Mouse (Mus musculus): ENCODE results near the gene Ldb3. TPM values are rescaled to one million over a fixed set of nuclear protein-coding genes. Genes with fewer than 3 reads are reported as not detected.

Gene Ldb3
- polyA plus RNA-seq, 1 experiment from 2014 or later: 0.79 TPM

DNA sequence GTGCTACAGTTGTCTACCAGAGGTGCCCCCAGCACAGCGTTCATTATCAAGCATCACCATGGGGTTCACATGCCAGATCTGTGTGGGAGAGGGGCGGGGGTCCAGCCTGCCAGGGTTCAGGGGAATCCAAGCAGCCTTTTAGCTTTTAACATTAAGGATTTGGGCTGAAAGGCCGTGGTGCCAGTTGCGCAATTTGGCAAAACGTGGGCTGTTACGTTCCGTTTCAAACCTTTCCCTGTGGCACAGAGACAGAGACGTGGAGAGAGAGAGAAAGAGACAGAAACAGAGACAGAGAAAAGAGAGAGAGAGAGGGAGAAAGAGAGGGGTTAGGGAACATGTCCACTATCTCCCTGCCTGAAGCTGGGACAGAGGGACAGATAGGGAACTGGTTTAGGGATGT is 26.8 kb downstream of the Ldb3 start:
- no peak for TF ChIP-seq CTCF (IDR thresholded peaks at IDR 0.05; ENCODE audit: low read depth)
- H3K36me3 ChIP-seq (ENCODE audit: insufficient read depth): no peaks in the 10 kb centered on the region
- DNase-seq (no peak), ATAC-seq (ENCODE audit: insufficient read depth) (no peak)
- no peaks in the 10 kb centered on the region for H3K4me1 ChIP-seq (ENCODE audit: insufficient read depth)
- no peak overlapping the region for H3K4me2 ChIP-seq
- no peak overlapping the region for H3K27ac ChIP-seq (ENCODE audit: low read depth)
- 79% methylated on average over 8 of the region's 8 CpGs for WGBS
- H3K9me3 ChIP-seq (ENCODE audit: low read depth, low read length): no peaks in the 10 kb centered on the region
- H3K9ac ChIP-seq: no peak overlapping the region
- no peaks in the 10 kb centered on the region for H3K27me3 ChIP-seq (ENCODE audit: insufficient read depth, low read length)
- no peak overlapping the region for H3K4me3 ChIP-seq (ENCODE audit: low read depth, low read length)

DNA sequence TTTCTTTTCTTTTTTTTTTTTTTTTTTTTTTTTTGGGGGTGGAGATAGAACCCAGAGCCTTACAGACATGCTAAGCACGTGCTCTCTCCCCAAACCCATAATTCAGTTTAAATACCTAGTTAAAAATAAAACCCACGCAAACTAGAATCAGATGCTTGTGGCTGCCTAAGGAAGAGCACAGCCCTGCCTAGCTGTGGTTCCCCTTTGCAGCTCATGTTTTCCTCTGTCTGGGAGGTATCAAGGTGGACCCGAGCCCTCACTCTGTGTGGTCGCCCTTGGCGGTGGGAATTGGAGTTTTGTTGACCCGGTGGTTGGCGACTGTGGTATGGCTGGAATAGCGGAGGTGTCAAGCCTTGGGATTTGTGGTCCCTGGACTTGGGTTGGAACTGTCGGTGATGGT is 29.5 kb downstream of the Ldb3 start:
- ATAC-seq (ENCODE audit: insufficient read depth): no peak
- Histone ChIP-seq H3K4me1 (ENCODE audit: insufficient read depth) (no peaks in the 10 kb centered on the region), H3K27ac (ENCODE audit: low read depth) (no peak overlapping the region)

DNA sequence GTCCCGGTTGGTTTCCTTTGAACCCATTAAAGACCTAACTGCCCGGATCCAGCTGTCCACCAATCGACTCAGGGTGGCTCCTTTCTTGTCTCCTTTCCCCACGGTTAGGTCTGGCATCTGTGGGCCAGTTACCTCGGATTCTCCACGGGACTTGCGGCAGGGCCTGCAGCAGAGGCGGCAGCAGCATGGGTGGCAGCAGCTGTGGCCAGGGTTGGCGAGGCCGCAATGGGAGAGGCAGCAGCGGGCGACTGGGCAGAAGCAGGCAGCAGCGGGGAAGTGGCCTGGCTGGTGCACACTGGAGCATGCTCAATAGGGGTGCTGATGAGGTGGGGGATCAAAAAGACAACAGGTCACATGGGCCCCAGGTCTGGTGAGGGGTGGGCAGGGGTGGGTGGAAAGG is 33.3 kb downstream of the Ldb3 start:
- Histone ChIP-seq H3K4me1 (ENCODE audit: insufficient read depth) (no peaks in the 10 kb centered on the region), H3K9me3 (ENCODE audit: low read depth, low read length) (no peaks in the 10 kb centered on the region), H3K9ac (no peak overlapping the region), H3K27me3 (ENCODE audit: insufficient read depth, low read length) (peaks cover 3% of the 10 kb centered on the region; the same call in 1 of the 2 replicates), H3K27ac (ENCODE audit: low read depth) (no peak overlapping the region), H3K4me2 (no peak overlapping the region), H3K36me3 (ENCODE audit: insufficient read depth) (no peaks in the 10 kb centered on the region), H3K4me3 (ENCODE audit: low read depth, low read length) (no peak overlapping the region)
- no peak for DNase-seq
- TF ChIP-seq CTCF (IDR thresholded peaks at IDR 0.05; ENCODE audit: low read depth): no peak
- 68% methylated on average over 13 of the region's 13 CpGs for WGBS
- ATAC-seq (ENCODE audit: insufficient read depth): no peak

More for the DNA sequence above, 29.5 kb downstream of the Ldb3 start:
- no peak for DNase-seq
- no peak for TF ChIP-seq CTCF (IDR thresholded peaks at IDR 0.05; ENCODE audit: low read depth)
- Histone ChIP-seq H3K9ac (no peak overlapping the region), H3K4me2 (no peak overlapping the region), H3K27me3 (ENCODE audit: insufficient read depth, low read length) (no peaks in the 10 kb centered on the region), H3K4me3 (ENCODE audit: low read depth, low read length) (no peak overlapping the region), H3K9me3 (ENCODE audit: low read depth, low read length) (no peaks in the 10 kb centered on the region), H3K36me3 (ENCODE audit: insufficient read depth) (no peaks in the 10 kb centered on the region)
- WGBS: 84% methylated on average over 9 of the region's 9 CpGs

DNA sequence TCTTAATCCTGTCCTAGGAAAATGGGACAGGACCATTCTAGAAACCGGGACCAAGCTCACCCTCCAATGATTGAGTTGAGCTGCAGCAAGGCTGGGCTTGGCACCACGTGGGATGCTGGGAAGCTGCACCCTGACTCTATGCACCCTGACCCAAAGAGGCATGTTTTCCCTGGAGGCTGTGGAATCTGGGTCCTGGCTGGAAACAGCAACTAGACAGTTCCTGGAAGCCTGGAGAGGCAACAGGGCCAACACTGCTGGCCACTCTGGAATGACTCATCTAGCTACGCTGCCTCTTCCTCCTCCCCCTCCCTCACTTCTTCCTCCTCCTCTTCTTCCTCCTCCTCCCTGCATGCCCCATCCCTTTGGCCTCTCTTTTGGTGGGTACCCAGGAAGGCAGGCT is 34.4 kb downstream of the Ldb3 start:
- Histone ChIP-seq H3K9me3 (ENCODE audit: low read depth, low read length) (no peaks in the 10 kb centered on the region), H3K36me3 (ENCODE audit: insufficient read depth) (no peaks in the 10 kb centered on the region), H3K9ac (no peak overlapping the region), H3K27ac (ENCODE audit: low read depth) (no peak overlapping the region), H3K4me3 (ENCODE audit: low read depth, low read length) (no peak overlapping the region), H3K27me3 (ENCODE audit: insufficient read depth, low read length) (peaks cover 3% of the 10 kb centered on the region; the same call in 1 of the 2 replicates), H3K4me2 (no peak overlapping the region), H3K4me1 (ENCODE audit: insufficient read depth) (no peaks in the 10 kb centered on the region)
- no peak for DNase-seq
- 48% methylated on average over 3 of the region's 3 CpGs for WGBS
- no peak for ATAC-seq (ENCODE audit: insufficient read depth)
- no peak for TF ChIP-seq CTCF (IDR thresholded peaks at IDR 0.05; ENCODE audit: low read depth)

DNA sequence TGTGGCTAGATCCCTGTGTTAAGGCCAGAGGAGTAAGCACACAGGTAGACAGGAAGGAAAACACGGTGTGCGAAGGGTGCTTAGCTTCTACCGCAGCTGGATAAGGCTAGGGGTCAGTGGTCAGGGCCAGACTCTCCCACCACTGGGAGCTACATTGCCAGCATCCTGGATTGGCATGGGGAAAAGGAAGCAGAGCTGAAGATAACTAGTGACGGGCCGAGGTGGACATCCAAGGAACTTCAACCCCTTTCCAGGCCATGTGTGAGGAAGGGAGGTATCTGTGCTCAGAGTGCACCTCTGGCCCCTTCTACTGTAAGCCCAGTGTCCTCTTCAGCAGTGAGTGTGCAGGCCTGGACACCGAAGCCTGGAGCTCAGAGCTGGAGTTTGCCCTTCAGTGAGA is 35.0 kb downstream of the Ldb3 start:
- Histone ChIP-seq H3K9ac (no peak overlapping the region), H3K27ac (ENCODE audit: low read depth) (no peak overlapping the region), H3K27me3 (ENCODE audit: insufficient read depth, low read length) (peaks cover 3% of the 10 kb centered on the region; the same call in 1 of the 2 replicates), H3K4me2 (no peak overlapping the region), H3K4me3 (ENCODE audit: low read depth, low read length) (no peak overlapping the region), H3K4me1 (ENCODE audit: insufficient read depth) (no peaks in the 10 kb centered on the region), H3K9me3 (ENCODE audit: low read depth, low read length) (no peaks in the 10 kb centered on the region), H3K36me3 (ENCODE audit: insufficient read depth) (no peaks in the 10 kb centered on the region)
- no peak for ATAC-seq (ENCODE audit: insufficient read depth)
- TF ChIP-seq CTCF (IDR thresholded peaks at IDR 0.05; ENCODE audit: low read depth): no peak
- no peak for DNase-seq
- 80% methylated on average over 6 of the region's 6 CpGs for WGBS

DNA sequence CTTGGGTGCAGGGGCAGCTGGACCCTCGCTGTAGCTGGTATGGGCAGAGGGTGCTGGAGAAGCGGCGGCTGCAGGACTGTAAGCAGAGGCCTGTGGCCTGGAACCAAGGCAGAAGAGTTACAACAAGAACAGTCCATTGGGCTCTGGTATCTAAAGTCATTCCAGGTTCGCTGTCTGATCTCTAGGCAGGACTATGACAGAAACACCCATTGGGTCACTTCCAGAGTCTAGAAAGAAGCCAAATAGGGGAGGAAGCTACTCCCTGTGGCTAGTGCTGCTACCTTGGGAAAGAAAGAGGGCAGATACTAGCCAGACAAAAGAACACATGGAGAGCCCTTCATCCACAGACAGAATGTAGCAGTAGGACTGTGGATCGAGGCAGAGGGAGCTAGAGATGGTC is 36.3 kb downstream of the Ldb3 start:
- no peak overlapping the region for H3K4me3 ChIP-seq (ENCODE audit: low read depth, low read length)
- peaks cover 7% of the 10 kb centered on the region; the same call in 1 of the 2 replicates for H3K27me3 ChIP-seq (ENCODE audit: insufficient read depth, low read length)
- H3K4me1 ChIP-seq (ENCODE audit: insufficient read depth): no peaks in the 10 kb centered on the region; the same call in 1 of the 2 replicates
- DNase-seq (no peak), ATAC-seq (ENCODE audit: insufficient read depth) (no peak)
- no peak overlapping the region for H3K4me2 ChIP-seq
- WGBS: 78% methylated on average over 5 of the region's 5 CpGs
- no peak overlapping the region for H3K27ac ChIP-seq (ENCODE audit: low read depth)
- TF ChIP-seq CTCF (IDR thresholded peaks at IDR 0.05; ENCODE audit: low read depth): no peak
- no peak overlapping the region for H3K9ac ChIP-seq
- no peaks in the 10 kb centered on the region for H3K9me3 ChIP-seq (ENCODE audit: low read depth, low read length)
- H3K36me3 ChIP-seq (ENCODE audit: insufficient read depth): no peaks in the 10 kb centered on the region

DNA sequence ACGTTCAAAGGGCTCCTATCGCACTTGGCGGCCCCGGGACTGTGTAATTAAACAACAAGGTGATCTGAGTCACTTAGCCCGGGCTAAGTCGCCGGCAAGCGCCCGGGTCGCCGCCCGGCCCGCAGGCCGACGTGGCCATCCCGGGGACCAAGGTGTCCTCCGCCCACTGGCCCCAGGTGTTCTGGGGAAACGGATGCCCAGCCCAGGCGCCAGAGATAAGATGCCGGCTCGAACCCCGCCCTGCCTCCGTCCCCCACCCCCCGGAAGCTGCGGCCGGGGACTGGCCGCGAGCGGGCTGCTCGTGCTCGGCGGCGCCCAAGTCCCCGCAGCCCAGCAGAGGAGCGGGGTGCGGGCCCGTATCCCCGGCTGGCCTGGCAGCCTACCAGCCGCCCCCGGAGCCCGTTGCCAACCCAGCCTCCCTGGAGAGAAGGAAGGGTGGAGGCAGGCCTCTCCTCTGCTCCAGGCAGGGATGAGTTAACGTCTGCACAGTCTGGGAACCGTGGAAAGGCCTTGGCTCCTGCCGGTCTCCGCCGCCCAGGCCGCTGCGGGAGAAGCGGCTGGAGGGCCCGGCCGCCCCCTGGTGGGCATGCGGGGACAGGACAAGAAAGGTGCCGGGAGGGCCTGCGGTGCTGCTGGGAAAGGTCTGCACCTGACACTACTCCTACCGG is 39.3 kb downstream of the Ldb3 start:
- ATAC-seq (ENCODE audit: insufficient read depth) (peak; percentile 96), DNase-seq (peak; percentile 94)
- under 1% methylated on average over 55 of the region's 55 CpGs for WGBS
- H3K9me3 ChIP-seq (ENCODE audit: low read depth, low read length): no peaks in the 10 kb centered on the region
- H3K27ac ChIP-seq (ENCODE audit: low read depth): peak overlapping the region; percentile 83
- TF ChIP-seq CTCF (IDR thresholded peaks at IDR 0.05; ENCODE audit: low read depth): peak; percentile 92
- no peaks in the 10 kb centered on the region for H3K36me3 ChIP-seq (ENCODE audit: insufficient read depth)
- H3K27me3 ChIP-seq (ENCODE audit: insufficient read depth, low read length): peaks cover 12% of the 10 kb centered on the region; the same call in 1 of the 2 replicates
- peak overlapping the region; percentile 68 for H3K4me2 ChIP-seq
- no peaks in the 10 kb centered on the region; the same call in 1 of the 2 replicates for H3K4me1 ChIP-seq (ENCODE audit: insufficient read depth)
- H3K9ac ChIP-seq: peak overlapping the region; percentile 78
- peak overlapping the region; percentile 73 for H3K4me3 ChIP-seq (ENCODE audit: low read depth, low read length)
